Mouse (Mus musculus) c-Kit-positive CD71-positive TER-119-negative erythroid progenitor cells, embryonic 14.5 days (primary cell): ENCODE data around the gene Ptma.

ENCODE experiments used
- DNase-seq: peaks from one replicate; pipeline ENCODE4 v3.0.0-alpha.2; 2013; ENCODE audit warnings: low read depth

The Ptma gene

DNA sequence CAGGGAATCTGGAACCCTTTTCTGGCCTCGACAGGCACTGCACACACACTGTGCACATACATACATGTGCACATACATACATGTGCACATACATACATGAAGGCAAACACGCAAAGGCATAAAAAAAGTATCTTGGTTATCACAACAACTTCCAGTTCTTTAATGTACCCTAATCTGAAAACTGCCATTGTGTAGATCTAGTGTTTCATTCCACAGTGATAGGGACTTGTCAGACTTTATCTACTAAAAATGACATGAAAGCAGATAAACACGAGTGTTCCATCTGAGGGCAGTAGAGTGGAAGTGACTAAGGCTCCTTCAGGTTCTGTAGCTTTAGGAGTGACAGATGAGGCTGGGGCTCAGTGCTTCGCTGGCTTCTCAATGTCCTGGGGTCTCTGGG is 24.8 kb downstream of the Ptma start:
- no peak for DNase-seq

DNA sequence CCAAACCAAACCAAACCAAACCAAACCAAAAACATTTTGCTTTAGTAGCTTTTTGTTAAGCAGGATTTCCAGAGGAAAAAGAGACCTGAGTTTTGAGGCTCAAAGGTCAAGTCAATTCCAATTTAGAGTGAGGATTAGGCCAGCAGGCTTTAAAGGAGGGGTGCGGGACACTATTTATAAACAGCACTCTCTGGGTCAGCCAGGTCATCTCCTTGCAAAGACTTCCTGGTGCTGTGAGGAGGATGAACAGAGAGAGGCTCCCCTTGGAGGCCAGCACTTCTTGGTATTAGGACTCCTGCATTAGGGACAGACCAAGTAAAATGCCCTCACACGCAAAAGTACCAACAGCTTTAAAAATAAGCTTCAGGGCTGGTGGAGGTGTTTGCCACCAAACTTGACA is 25.4 kb downstream of the Ptma start:
- no peak for DNase-seq

DNA sequence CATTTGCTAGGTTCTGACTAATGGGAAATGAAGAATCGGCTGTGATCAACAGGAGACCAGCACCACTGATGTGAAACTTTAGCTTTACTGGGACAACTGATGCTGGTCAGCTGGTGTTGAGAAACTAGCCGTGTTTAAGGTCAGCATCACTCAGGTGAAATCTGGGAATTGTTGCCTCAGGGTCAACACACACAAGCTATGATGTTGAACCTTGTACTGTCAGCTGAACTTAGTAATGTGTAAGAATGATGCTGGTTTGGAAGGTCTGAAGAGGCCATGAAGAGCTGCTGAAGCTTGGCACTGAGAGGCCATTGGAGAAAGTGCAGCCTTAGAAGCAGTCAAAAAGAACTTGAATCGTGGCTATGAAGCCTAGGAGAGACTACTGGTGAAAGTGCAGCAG is 29.1 kb downstream of the Ptma start:
- no peak for DNase-seq

DNA sequence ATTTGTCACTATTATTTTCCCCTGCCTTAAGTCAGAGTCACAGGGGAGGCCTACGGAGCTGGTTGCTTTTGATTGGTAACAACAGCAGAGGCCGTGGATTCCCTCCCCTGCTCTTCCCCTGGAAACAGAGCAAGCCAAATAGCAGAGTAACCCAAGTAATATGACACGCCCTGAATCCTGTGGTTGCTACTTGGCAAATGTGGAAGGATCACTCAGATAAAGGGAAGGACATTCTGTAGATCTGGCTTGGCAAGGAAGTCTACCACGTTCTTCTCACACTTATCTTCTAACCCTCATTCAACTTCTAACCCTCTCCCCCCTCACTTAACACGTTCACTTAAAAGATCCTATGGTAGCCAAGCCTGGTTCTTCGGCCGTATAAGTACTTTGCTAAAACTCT is 31.3 kb downstream of the Ptma start:
- DNase-seq, result peak; percentile 64

DNA sequence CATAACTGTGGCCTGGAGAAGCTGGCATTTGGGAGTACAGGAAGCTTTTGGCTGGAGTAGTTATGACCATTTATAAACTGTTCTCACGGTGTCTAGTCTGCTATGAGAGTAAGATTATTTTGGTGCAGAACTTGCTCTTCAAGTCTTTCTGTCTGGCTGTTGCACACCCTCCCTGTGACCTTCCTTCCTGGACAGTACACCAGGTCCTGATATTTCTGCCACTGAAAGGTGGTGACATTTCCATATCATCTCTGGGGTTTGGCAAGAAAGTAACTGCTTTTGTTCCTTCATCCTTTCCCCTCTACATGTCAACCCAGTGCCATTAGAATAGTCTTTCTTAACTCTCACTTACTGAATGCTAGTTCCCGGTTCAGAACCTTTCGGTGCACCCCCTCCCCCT is 32.7 kb downstream of the Ptma start:
- DNase-seq, result no peak

DNA sequence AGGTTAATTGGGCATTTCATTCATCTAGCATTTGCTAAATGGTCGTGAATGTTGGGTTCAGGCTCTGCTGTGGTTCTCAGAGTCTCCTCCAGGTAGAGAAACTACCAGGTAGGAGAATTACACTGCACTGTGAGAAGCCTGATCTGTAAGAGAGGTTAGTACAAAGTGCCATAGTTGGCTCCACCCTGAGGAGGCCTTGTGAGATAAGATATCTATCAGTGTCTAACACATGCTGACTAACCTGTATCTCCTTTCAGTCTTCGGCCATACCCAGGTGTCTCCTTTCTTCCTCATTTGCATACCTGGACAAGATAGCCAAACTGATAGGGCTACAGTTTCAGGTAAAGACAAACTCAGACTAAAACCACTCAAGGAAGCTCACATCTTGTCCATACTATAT is 36.1 kb downstream of the Ptma start:
- DNase-seq, result no peak

DNA sequence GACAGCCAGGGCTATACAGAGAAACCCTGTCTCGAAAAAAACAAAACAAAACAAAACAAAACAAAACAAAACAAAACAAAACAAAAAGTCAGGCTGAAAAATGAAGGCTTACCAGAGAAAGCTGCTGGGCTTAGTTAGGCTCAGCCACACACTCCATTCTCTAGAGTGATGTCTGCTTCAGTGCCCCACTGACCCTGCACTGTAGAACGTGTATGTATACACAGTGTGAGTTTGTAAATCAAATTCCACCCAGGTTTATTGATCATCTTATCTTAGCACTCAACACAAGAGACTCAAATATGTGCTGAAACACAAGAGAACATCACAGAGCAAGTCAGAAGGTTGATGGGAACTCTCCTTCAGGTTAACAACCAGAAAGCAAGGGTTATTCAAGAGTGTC is 41.9 kb downstream of the Ptma start:
- no peak for DNase-seq

DNA sequence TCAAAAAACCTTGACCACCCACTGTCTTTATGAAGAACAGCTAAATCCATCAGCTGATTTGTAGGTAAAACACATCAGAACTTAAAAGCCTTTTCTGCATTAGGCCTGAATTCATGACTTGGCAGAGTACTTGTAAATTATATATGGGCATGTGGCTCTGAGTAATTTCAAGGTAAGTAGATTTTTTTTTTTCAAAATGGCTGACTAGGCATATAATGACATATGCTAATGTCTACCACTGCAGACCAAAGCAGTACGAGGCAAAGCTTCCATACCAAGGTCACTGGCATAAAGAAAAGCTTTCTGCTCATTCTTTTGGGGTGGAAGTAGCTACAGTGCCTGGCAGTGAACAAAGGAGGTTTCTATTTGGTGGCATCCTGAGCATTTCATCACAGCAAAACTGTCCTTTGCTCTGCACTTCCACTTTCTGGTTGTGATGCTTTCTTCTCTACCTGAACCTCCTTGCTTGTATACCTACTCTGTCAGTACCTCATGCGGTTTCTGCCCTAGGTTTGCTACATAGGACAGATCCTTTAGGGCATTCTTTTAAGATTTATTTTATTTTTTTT is 42.9 kb downstream of the Ptma start:
- no peak for DNase-seq

DNA sequence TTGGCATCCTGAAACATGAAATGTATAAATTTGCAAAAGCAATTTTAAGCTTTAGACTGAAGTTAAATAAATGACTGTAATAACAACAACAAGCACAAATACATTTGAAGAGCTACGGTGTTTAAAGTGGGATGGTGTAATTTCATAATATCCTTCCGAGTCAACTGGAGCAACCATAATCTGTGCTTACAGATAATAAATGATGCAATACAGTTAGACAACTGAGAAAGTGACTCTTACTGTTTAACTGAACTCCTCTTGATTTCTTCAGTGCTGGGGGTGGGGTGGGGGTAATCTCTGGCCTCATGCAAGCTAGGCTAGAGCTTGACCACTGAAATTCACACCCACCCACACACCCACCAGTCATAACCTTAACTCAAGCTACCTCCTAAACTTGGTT is 44.9 kb downstream of the Ptma start:
- DNase-seq, result no peak

DNA sequence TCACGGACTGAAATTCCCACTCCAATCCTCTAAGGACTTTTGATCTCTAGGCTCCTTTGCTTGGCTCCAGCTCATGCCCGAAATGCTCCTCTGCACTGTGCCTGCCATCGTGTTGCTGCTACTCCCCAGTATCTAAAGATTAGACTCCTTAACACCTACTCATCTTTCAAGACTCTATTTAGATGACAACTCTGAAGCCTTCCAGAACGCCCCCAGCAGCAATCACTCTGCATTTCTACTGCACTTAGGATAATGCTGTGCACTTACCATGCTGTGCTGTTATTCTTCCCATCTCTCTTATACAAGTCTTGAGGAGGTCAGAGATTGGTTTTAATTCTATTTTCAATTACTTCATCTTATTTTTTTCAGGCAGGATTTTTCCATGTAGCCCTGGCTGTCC is 45.4 kb downstream of the Ptma start:
- no peak for DNase-seq
